Mouse (Mus musculus): ENCODE data around the gene Rnf24. TPM values are rescaled to one million over a fixed set of nuclear protein-coding genes. Genes with fewer than 3 reads are reported as not detected.

The Rnf24 gene
- polyA plus RNA-seq, 1 experiment from 2014 or later, result 1.1 TPM

DNA sequence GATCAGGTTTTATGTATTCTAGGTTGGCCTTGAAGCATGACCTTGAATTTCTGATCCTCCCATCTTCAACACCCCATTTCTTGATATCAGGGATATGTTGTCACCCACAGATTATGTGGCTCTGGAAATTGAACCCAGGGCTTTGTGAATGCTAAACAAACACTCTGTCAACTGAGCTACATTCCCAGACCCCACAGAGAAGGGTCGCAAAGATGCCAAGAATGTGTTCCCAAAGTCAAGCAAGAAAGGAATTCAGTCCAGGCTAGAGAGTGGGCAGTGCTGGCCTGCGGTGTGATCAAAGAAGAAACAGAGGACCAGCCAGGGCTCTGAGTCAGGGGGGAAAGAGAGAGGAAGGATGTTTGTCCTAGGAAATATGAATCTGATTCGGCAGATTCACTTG is 26.8 kb upstream of the Rnf24 start:
- no peak for TF ChIP-seq CTCF (IDR thresholded peaks at IDR 0.05; ENCODE audit: low read depth)
- no peak overlapping the region for H3K27ac ChIP-seq (ENCODE audit: low read depth, low read length)

DNA sequence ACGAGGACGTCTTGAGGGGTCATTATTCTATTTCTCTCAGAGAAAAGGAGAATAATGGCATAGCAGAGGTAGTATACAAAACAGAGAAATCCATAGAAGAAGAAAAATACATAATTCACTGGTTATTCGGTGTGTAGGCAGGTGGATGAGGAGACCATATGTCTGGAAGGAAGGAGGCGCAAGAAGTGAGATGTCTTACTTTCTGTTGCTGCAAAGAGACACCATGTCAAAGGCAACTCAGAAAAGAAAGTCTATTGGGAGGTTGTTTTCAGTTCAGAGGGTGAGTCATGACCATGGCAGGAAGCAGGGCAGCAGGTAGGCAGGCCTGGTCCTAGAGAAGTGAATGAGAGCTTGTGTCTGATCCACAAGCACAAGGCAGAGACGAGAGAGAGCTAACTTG is 26.2 kb upstream of the Rnf24 start:
- no peak for ATAC-seq
- Histone ChIP-seq H3K4me2 (replicated peaks; ENCODE audit: low read depth) (no peak overlapping the region), H3K36me3 (ENCODE audit: control insufficient read depth, insufficient read depth) (no peaks in the 10 kb centered on the region), H3K4me3 (ENCODE audit: low read depth, low read length) (no peak overlapping the region), H3K27me3 (replicated peaks; ENCODE audit: control insufficient read depth, insufficient read depth, low read length) (no peaks in the 10 kb centered on the region), H3K4me1 (replicated peaks; ENCODE audit: control insufficient read depth, insufficient read depth, low read length) (no peaks in the 10 kb centered on the region), H3K9ac (ENCODE audit: low read depth, low read length) (no peak overlapping the region), H3K27ac (ENCODE audit: low read depth, low read length) (no peak overlapping the region), H3K9me3 (ENCODE audit: control insufficient read depth) (no peaks in the 10 kb centered on the region; the same call in 1 of the 2 replicates)
- WGBS, result 95% methylated on average over 5 of the region's 5 CpGs
- no peak for TF ChIP-seq CTCF (IDR thresholded peaks at IDR 0.05; ENCODE audit: low read depth)

More for the DNA sequence above, 26.8 kb upstream of the Rnf24 start:
- H3K9ac ChIP-seq (ENCODE audit: low read depth, low read length), result no peak overlapping the region
- H3K4me2 ChIP-seq (replicated peaks; ENCODE audit: low read depth), result no peak overlapping the region
- no peaks in the 10 kb centered on the region for H3K36me3 ChIP-seq (ENCODE audit: control insufficient read depth, insufficient read depth)
- no peaks in the 10 kb centered on the region for H3K4me1 ChIP-seq (replicated peaks; ENCODE audit: control insufficient read depth, insufficient read depth, low read length)
- H3K9me3 ChIP-seq (ENCODE audit: control insufficient read depth), result no peaks in the 10 kb centered on the region; the same call in 1 of the 2 replicates
- no peaks in the 10 kb centered on the region for H3K27me3 ChIP-seq (replicated peaks; ENCODE audit: control insufficient read depth, insufficient read depth, low read length)
- WGBS, result 60% methylated on average over 3 of the region's 3 CpGs
- no peak overlapping the region for H3K4me3 ChIP-seq (ENCODE audit: low read depth, low read length)
- ATAC-seq, result no peak

DNA sequence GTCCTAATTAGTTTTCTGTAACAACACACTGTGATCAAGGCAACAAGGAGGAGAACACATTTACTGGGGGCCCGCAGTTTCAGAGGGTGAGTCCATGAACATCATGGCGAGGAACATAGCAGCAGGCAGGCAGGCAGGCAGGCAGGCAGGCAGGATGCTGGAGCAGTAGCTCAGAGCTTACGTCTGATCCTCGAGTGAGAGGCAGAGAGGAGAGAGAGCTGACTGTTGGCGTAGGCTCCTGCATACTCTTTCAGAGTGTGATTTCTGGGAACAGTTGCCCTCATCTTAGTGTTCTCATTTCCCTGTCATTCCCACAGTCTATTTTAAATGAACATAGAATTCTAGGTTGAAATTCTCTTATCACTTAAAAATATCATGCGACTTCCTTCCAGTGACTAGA is 24.4 kb upstream of the Rnf24 start:
- Histone ChIP-seq H3K9ac (ENCODE audit: low read depth, low read length) (no peak overlapping the region), H3K27ac (ENCODE audit: low read depth, low read length) (no peak overlapping the region), H3K4me1 (replicated peaks; ENCODE audit: control insufficient read depth, insufficient read depth, low read length) (no peaks in the 10 kb centered on the region), H3K27me3 (replicated peaks; ENCODE audit: control insufficient read depth, insufficient read depth, low read length) (no peaks in the 10 kb centered on the region), H3K4me2 (replicated peaks; ENCODE audit: low read depth) (no peak overlapping the region), H3K4me3 (ENCODE audit: low read depth, low read length) (no peak overlapping the region), H3K9me3 (ENCODE audit: control insufficient read depth) (no peaks in the 10 kb centered on the region; the same call in 1 of the 2 replicates), H3K36me3 (ENCODE audit: control insufficient read depth, insufficient read depth) (no peaks in the 10 kb centered on the region)
- WGBS, result 54% methylated on average over 6 of the region's 6 CpGs
- no peak for TF ChIP-seq CTCF (IDR thresholded peaks at IDR 0.05; ENCODE audit: low read depth)
- ATAC-seq, result no peak

DNA sequence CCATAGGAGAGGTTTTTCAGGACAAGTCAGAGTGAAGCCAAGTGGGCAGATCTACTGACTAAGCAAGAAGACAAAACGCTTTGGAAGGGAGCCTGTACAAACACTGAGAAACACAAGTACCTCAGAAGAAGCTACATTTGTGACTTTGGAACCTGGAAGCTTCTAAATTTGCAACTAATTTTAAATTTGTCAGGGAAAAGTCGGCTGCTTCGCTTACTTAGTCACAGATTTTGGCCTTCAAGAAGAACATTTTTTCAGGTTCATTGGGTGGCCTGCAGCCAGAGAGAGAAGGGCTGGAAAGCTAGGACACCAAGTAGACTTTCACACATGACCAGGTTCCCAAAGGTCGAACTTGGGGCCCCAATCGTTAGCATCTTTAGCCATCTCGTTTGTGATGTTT is 21.0 kb upstream of the Rnf24 start:
- ATAC-seq, result no peak

DNA sequence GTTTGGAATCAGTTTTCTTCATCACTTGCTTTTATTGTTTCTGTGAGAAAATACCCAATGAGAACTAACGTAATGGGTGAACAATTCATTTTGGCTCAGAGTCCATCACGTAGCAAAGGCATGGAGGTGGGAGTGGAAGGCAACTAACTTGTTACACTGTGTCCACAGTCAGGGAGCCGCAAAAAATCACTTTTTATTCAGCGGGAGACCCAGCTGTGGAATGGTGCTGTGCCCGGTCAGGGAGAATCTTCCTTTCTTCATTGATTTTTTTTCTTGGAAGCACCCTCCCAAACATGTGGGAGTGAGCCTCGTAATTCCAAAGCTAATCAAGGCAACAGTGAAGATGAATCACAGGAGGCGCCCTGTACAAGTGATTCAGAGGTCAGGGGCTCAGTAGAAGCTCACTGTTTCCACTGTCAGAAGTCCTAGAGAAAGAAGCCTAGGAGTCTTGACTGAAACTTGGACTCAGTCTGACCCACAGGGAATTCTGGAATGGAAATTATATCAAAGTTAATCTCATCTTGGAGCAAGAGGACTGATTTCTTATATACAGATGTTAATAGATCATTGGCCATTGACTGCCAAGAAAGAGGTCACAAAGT is 19.7 kb upstream of the Rnf24 start:
- ATAC-seq, result no peak

More for the DNA sequence above, 21.0 kb upstream of the Rnf24 start:
- Histone ChIP-seq H3K4me1 (replicated peaks; ENCODE audit: control insufficient read depth, insufficient read depth, low read length) (no peaks in the 10 kb centered on the region), H3K4me3 (ENCODE audit: low read depth, low read length) (no peak overlapping the region), H3K9me3 (ENCODE audit: control insufficient read depth) (no peaks in the 10 kb centered on the region; the same call in 1 of the 2 replicates), H3K36me3 (ENCODE audit: control insufficient read depth, insufficient read depth) (no peaks in the 10 kb centered on the region), H3K27ac (ENCODE audit: low read depth, low read length) (no peak overlapping the region), H3K27me3 (replicated peaks; ENCODE audit: control insufficient read depth, insufficient read depth, low read length) (no peaks in the 10 kb centered on the region), H3K9ac (ENCODE audit: low read depth, low read length) (no peak overlapping the region), H3K4me2 (replicated peaks; ENCODE audit: low read depth) (no peak overlapping the region)
- 92% methylated on average over 6 of the region's 6 CpGs for WGBS
- TF ChIP-seq CTCF (IDR thresholded peaks at IDR 0.05; ENCODE audit: low read depth), result no peak

DNA sequence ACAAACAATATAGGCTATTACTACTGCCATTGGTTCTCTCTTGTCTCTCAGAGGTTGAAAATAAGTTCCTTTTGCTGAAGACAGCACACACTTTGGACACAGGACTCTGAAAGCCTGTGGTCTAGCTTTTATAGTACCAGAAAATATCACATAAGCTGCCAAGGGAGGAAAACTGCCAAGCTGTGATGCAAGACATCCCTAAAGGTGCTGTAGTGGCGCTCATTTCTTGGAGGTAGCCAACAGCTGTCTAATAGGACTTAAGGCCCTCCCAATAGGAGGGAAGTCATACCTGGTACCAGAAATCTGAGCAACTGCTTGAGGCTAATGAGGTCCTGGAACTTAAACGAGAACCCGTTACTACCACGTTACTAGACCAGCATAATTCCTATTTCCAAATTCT is 19.1 kb upstream of the Rnf24 start:
- H3K9me3 ChIP-seq (ENCODE audit: control insufficient read depth), result no peaks in the 10 kb centered on the region; the same call in 1 of the 2 replicates

More for the DNA sequence above, 19.7 kb upstream of the Rnf24 start:
- no peak for TF ChIP-seq CTCF (IDR thresholded peaks at IDR 0.05; ENCODE audit: low read depth)
- H3K4me3 ChIP-seq (ENCODE audit: low read depth, low read length), result no peak overlapping the region
- no peaks in the 10 kb centered on the region for H3K27me3 ChIP-seq (replicated peaks; ENCODE audit: control insufficient read depth, insufficient read depth, low read length)
- no peaks in the 10 kb centered on the region for H3K4me1 ChIP-seq (replicated peaks; ENCODE audit: control insufficient read depth, insufficient read depth, low read length)
- H3K27ac ChIP-seq (ENCODE audit: low read depth, low read length), result no peak overlapping the region
- H3K36me3 ChIP-seq (ENCODE audit: control insufficient read depth, insufficient read depth), result no peaks in the 10 kb centered on the region
- no peak overlapping the region for H3K9ac ChIP-seq (ENCODE audit: low read depth, low read length)
- 77% methylated on average over 7 of the region's 7 CpGs for WGBS
- no peaks in the 10 kb centered on the region; the same call in 1 of the 2 replicates for H3K9me3 ChIP-seq (ENCODE audit: control insufficient read depth)
- no peak overlapping the region for H3K4me2 ChIP-seq (replicated peaks; ENCODE audit: low read depth)

More for the DNA sequence above, 19.1 kb upstream of the Rnf24 start:
- TF ChIP-seq CTCF (IDR thresholded peaks at IDR 0.05; ENCODE audit: low read depth), result no peak
- Histone ChIP-seq H3K9ac (ENCODE audit: low read depth, low read length) (no peak overlapping the region), H3K4me3 (ENCODE audit: low read depth, low read length) (no peak overlapping the region), H3K27ac (ENCODE audit: low read depth, low read length) (no peak overlapping the region), H3K27me3 (replicated peaks; ENCODE audit: control insufficient read depth, insufficient read depth, low read length) (no peaks in the 10 kb centered on the region), H3K36me3 (ENCODE audit: control insufficient read depth, insufficient read depth) (no peaks in the 10 kb centered on the region), H3K4me1 (replicated peaks; ENCODE audit: control insufficient read depth, insufficient read depth, low read length) (no peaks in the 10 kb centered on the region), H3K4me2 (replicated peaks; ENCODE audit: low read depth) (no peak overlapping the region)
- WGBS, result 96% methylated on average over 4 of the region's 4 CpGs
- no peak for ATAC-seq
